Mouse (Mus musculus) lung, postnatal 10 days (tissue): ENCODE results near the gene Myo16.

ENCODE experiments used
- DNase-seq: peaks from one replicate; pipeline ENCODE4 v3.0.0; 2021

The Myo16 gene

DNA sequence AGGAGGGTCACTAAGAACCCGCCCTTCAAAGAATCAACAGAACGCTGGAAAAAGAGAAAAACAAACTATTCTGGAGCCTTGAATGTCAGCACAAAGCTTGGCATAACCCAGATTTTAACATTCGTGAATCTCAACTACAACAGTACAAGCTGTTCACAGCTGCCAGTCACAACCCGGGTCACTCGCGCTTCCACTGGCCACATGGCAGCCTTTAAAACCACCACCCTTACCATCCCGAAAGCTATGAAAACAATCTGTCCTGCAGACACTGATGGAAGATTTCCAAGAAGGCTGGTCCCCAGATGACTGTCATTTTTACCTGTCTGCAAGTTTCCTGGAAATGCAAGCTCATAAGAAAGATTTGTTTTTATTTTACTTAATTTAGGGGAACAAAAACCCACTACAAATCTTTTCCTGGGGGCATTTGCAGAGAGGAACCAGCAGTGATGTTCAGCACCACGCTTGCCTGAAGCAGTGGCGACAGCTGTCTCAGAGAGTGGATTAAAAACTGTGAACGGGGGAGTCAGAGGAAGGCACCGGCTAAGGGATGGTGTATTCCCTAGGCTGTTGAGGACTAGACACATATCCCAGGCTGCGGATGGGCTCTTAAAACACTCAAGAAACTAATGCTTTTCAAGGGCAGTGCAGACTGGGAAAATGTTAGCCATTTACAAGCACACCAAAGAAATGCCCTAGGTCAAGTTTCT, 154.2 kb downstream of the Myo16 start:
- peak; percentile 3 for DNase-seq

DNA sequence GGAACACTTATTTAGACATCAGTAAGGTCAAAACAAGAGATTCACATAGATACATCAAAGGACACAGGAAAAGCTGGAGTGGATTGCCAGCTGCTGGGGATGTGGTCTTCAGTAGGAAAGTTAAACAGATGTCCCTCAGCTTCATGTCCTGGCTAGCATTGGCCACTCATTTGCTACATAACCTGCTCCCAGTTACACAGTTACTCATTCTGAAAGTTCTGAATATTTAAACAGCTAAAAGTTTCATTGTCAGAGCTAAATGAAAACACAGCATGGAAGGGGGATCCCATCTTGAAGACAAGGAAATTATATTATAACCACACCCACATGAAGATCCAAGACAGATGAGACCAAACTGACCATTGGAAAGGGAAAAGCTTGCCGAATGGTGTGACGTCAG, 156.8 kb downstream of the Myo16 start:
- no peak for DNase-seq

DNA sequence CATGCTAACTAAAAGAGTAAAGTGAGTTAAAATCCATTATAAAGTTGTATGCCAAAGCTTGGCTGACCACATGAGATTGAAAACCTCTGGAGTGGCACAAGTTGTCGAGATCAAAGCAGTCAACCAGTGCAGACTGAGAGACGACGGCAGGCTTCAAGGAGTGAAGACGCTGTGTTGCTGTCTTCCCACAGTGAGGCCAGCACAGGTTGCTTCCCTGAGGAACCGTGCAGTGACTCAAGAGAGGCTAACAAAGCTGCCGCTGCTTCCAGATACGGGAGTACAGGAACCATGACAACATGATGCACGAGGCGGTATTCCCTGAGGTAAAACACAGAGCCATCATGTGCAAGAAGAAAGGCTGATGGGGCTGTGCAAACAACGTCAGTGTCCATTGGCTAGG, 158.6 kb downstream of the Myo16 start:
- DNase-seq = no peak

DNA sequence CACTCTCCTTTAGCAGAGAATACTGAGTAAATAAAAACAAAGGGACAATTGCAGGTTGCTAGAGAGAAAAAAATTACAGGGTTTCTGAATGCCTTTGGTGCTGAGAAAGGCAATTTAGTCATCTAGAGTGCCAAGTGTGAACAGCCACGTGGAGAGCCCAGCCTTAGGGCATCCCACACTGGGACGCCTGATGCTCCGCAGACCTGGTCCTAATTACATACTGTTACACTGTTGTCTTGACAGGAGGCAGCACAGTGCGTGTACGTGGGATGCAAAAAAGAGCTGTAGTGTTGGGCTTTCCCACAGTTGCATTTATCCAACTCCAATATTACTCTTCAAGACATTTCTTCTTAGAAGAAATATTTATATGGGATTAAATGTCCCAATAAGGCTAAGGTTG, 162.5 kb downstream of the Myo16 start:
- no peak for DNase-seq

DNA sequence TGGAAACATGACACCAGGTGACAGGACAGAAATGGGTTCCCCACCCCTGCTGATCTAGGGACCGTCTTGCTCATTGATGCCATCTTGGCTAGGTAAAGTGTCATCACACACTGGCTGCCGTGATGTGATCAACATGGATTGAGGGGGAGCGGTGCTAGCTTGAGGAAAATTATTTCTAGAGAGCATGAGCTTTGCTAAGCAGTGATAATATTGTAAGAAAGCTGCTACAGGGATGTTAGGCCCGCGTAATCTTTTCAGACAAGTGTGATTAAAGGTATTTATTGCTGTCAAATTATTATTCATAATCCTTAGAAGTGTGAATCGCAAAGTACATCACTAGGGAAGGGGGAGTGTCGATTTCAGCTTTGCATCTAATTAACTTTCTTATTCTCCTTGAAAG, 164.4 kb downstream of the Myo16 start:
- DNase-seq = no peak

DNA sequence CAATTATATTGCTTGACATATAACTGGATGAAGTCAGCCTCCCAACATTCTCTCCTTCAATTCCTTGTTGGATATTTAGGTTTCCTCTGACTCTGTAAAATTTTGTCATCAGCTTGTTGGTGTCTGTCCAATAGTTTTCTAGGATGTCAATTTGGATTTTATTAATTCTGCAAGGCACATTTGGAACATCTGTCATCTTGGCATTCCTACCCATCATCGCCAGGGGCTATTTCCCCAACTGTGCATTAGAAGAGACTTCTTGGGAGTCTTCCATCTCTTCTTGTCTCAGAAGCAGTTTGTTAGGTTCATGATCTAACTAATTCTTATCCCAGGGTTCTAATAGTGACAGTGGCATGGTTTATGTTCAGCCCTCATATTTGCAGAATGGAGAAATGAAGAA, 196.7 kb downstream of the Myo16 start:
- DNase-seq = no peak

DNA sequence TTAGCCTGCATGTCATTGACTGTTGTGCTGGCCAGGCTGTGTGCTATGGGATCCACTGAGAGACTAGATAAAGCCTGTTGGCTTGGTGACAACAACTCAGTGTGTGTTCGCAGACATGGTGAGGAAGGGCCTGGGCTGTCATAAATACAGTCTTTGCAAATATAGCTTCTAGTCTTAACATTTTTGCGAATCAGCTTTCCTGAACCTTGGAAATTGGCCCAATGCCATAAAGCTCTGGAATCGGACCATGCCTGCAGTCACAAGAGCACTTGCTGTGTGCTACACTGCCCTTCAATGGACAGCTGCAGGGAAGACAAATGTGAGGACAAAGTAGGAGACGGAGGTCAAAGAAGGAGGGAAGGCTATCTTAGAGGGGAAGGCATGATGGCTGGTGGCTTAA, 205.0 kb downstream of the Myo16 start:
- no peak for DNase-seq

DNA sequence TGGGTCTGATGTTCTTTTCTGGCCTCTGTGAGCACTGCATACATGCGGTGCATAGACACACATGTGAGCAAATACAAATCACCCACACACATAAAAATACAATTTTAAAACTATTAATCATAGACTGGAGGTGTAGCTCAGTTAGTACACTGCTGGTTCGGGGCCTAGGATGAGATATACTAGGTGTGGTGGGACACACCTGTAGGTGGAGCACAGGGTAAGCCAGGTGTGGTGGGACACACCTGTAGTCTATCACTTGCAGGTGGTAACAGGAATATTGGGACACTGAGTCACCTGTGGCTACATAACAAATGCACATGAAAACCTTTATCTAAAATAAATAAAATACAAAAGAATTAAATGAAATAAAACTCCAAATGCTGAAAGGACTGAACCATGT, 209.2 kb downstream of the Myo16 start:
- DNase-seq = no peak

DNA sequence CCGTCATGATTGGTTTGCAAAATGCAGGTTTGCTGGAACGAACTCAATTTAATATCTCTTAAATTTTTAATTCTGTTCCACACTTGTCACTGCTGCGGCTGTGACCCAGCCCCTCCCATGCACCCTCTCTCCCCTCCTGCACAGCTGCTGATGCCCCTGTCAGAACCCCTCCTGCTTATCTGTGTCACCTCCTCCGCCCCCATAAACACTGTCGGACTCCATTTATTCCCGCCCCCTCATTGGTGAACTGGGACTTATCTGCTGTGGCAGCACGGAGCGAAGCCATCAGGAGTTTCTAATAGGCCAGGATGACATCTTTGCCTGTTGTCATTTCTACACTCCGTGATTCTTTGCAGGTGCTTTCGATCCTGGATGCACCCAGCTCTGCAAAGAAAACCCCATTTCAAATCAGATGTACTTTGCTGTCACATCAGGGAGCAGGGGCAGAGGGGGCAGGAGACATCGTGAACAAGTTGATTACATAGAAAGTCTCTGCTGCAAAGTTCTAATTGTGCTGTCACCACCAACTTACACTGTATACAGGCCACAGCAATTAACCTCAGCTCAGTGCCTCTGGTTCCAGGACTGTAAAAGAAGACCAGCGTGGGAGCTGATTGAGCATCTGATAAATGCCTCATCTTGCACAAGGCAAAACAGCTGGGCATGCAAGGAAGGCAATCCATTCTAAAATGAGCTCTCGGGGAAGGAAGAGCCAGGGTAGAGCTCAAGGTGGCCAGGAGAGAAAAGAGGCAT, 210.1 kb downstream of the Myo16 start:
- DNase-seq = no peak

DNA sequence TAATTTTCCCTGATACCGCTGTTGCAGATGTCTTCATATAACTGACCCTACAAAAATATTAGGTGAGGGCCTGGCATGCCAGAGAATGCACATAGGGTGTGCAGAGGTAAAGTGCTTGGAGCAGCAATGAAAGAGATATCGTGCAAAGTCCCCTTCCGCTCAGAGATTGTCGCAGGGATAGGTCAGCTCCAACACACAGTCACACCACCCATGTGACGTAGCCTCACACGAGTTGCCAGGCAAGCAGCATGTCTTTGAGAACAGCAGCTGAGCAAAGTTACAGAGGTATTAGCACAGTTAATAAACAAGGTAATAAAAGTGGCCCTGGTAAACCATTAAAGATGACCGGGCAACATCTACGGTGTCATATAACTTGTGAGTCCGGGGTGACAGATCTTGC, 212.4 kb downstream of the Myo16 start:
- DNase-seq = no peak

DNA sequence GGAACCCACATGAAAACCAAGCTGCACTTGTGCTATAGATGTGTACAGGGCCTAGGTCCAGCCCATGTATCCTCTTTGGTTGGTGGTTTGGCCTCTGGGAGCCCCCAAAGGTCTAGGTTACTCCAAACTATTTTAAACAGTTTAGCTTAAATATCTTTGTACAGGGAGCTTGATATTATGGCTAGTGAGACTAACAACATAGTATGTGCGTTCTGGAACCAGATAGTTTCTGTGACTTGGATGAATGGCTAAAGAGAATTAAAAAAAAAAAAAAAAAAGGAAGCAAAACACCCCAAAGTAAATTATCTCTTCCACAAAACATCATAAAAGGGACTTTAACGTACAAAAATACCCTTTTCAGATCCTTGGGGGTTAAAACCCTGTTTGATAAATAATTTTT, 218.9 kb downstream of the Myo16 start:
- no peak for DNase-seq

DNA sequence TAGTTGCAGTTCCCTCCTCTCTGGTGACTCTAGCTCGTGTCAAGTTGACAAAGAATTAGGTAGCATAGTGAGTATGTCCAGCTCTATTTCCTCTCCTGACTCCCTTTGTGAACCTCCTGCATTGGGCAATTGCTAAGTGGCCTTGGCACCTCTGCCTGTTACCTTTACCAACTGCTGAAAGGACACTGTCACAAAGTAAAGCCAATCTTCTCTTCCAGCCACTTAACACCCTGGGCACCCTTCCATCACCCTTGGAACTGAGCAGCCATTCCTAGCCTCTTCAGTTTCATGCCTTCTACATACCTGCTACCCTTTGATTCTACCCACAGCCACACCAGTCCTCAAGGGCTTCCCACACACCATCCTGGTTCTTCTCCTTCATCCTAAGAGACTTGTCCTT, 233.4 kb downstream of the Myo16 start:
- no peak for DNase-seq

DNA sequence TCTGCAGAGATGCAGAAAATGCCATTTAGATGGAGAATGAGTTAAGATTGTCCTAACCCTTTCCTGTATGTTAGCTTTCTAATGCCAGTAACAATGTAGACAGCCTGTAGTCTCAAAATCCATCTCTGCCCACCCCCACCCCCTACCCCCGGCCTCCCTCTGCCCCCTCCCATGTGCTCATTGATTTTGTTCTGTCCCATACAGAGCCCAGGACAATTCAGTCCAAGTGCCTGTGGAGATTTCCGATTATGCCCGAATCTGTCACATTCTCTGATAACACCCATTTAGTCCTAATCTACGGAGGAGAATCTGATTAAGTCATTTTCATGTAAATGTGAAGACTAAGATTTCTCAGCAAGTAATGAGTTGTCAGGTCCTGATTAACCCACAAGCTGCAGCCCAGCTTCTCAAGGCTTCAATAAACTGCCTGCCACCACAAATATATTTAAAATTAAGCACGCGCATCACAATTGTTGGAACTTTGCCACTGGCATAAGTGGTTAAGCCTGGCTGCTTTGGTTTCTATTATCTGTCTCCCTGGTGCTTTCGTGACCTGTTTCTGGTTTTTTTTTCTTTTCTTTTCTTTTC, 237.5 kb downstream of the Myo16 start:
- DNase-seq = no peak

DNA sequence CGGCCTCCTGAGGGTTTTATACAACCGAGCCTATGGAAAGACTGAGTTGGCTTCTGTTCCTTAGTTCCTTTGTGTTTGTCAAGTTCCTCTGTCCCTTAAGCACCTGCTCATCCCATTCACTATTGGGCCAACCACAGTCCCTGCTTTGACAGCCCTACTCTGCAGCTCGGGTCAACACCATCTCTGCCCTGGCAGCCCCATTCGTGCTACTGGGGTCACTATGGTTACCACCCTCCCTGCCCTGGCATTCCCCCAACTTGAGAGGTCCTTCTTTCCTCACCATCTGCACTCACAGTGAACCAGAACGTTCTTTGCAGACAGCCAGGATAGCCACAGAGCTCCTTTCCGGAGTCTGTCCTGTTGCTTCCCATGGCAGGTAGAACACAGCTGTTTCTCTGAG, 238.2 kb downstream of the Myo16 start:
- no peak for DNase-seq

DNA sequence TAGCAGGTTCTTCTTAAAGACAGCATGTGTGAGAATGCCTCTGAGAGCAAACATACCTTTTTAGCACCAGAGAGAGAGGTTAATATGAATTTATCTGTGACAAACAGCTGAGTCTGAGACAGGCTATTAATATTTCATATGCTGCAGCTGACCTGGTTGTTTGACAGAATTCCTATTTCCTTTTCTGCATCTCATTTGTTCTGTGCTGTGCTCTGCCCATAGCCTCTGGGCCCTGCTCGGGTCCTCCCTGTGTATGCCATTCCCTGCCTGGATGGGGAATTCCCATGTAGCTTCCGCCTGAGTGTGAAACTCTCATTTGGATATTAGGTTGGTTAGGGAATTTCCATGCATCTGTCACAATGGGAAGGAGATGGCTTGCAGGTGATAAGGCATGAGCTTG, 240.8 kb downstream of the Myo16 start:
- no peak for DNase-seq

DNA sequence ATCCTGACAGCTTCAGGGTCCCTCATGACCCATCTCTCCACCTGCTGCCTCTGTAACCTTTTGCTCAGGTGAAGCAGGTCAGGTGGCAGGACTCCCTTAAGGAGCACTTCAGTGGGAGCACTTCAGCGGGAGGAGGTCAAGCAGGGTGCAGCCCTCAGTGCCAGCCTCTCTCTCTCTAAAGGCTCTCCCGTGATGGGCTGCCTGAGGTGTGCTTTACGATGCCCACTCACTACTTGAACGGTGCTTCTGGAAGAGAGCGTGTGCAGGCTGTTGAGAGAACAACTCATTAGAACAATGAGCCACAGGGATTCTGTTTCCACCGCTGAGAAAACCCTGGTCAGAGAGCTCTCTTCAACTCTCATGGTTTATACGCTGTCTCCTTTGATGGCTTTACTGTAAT, 241.4 kb downstream of the Myo16 start:
- no peak for DNase-seq

DNA sequence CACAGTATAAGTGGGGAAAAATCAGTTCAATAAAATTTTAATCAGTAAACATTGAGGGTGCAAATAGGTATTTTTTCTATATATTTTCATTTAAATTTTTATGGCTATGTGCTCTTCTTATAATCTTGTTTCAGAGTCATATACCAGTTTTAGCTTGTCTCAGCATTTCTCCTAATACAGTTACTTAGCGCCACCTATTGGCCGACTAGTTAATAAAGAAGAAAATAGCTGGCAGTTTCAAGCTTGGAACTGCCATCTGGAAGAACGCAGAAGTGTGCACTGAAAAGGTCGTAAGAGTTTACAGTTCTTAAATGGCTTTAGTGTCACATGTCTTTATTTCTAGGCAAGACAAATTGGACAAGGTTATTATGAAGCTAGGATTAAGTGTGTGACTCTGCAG, 248.9 kb downstream of the Myo16 start:
- peak; percentile 64 for DNase-seq

DNA sequence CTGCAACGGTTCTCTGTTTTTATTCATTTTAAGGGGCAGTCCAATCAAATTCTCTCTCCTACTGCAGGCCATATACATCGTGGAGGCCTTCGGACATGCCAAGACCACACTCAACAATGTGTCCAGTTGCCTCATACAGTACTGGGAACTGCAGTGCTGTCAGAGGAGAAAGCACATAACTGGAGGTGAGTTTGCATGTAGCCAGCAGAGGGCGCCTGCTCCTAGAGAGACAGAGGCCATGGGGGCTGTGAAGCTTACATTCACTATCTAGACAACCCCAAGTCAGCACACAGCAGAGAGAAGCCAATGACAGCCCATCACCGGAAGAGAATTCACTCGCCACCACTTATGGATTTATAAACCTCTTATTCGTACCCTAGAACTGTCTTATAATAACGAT, 251.8 kb downstream of the Myo16 start:
- peak; percentile 56 for DNase-seq

DNA sequence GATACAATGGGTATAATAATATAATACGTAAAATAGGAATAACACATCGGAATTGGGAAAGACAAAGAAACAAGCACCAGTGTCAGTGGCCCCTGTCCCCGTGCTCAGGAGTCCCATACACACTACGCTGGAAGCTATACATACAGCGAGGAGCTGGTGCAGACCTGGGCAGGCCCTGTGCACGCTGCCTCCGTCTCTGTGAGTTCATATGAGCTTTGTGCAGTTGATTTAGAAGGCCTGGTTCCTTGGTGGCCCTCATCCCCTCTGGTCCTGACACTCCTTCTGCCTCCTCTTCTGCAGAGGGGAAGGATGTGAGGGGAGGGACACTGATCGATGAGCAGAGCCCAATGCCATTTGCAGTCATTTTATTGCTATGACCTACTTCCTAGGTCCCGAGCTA, 255.3 kb downstream of the Myo16 start:
- no peak for DNase-seq

DNA sequence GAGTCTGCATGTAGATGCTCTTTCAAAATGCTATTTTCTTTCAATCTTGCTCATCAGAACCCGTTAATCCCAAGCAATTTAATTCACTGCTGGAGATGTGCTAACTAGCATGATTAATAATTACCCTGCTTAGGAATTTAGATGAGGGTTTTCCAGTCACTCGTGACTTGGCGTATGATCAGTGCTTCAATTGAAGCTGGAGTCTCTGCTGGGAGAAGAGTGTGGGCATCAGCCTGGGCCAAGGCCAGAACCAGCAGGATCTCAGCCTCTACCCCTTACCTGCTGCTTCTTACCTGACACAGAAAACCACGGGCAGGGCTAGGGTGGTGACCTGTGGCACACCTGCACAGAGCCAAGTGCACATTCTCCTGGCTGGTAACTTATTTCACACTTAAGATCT, 257.8 kb downstream of the Myo16 start:
- DNase-seq = no peak

DNA sequence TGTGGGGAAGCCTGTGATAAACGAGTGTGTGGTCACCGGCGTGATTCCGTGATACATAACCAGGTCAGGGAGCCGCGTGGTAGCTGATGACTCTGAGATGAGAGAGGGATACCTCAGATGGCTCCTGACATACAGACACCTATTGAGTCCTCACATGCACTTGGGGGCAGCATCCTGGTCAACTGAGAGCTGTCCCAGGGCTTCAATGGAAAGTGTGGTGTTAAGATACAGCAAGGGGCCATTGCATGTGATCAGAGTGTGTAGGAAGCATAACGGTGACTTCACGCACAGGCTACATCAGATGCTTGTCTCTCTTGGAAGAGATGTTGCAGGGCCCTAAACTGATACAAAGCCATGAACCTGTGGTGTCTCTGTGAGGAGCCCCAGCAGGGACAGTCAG, 260.2 kb downstream of the Myo16 start:
- DNase-seq = no peak

DNA sequence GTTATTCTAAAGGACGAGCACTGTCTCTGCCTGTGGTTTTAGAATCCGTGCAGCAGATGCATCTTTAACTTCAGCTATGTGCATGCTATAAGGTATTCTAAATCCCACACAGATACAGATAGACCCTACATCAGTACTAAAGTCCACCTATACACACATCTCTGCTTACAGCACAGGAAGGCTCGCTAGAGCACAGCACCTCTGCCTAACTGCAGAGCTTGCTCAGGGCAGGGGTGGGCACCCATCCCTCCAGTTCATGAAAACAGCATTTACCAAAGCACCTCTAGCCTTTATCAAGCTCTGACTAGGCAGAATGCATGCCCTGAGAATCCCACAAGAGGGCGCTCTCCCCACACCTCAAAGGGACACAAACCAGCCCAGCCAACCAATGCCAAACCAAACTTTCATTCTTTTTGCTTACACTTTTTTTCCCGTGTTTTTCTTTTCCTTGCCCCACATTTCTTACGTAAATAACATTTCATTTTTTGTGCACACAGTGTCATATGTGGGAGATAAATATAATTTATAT, 261.0 kb downstream of the Myo16 start:
- peak; percentile 83 for DNase-seq

DNA sequence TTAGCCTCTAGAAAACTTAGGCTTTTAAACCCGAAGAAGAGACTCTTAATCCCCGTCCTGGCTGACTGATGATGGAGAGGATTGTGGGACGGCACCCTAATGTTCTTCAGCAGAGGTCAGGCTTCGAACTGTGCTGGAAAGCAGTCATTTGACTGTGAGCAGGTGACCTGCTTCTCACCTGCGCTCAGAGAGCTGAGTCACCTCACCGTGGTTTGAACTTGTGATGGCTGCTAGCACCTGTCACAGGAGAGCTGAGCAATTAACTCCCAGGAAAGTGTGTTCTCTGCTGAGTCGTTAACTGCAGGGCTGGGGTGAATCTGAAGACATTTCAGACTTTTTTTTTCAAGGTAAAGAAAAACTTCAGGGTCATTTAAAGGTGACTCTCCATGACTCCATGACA, 261.6 kb downstream of the Myo16 start:
- no peak for DNase-seq

DNA sequence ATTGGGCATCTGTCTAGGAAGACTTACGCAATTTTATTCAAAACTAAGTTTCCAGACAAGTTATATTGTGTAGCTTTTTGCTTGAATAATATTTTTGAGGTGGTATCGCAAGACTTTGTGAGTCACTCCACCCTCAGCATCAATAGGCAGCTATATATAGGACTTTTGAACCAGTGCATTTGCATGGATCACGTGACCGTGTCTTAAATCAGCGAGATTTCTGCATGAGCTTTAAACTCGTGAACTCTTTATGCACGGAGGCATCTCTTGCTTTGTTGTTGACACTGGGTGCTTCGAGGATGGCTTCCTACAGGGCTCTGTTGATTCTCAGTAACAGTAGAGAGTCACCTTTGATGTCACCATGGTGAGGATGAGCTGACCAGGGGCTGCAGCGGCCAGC, 262.2 kb downstream of the Myo16 start:
- no peak for DNase-seq
